Mouse (Mus musculus): ENCODE measurements around the gene Mrps18a. TPM values are rescaled to one million over a fixed set of nuclear protein-coding genes. Genes with fewer than 3 reads are reported as not detected.

Mrps18a gene
- total RNA-seq, 2 experiments from 2014 or later, result 79.3 to 84.5 TPM

DNA sequence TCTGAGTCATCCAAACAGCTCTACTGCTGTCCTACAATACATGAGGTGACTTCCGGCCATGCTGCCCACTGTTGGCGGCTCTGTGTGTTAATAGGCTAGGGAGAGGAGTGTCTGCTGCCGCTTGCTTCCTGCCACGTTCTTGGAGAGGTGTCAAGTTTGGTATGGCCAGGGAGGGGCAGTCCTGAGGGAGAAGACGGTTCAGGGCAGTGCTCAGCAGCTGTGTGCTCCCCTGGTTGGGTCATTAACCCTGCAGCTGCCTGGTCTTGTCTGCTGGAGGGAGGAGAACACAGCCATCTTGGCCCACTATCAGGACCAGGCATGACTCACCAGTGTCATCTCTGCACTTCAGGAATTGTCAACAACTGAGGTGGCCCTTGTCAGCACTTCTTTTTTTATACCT is 57.5 kb downstream of the Mrps18a start:
- no peak overlapping the region for H3K4me3 ChIP-seq
- intact Hi-C loops (cut with DNase I), result no loop called here
- no peak for TF ChIP-seq CTCF (IDR thresholded peaks at IDR 0.05)
- no peak for DNase-seq (ENCODE audit: extremely low spot score in 1 of 2, low spot score in 2 of 2)
- H3K27ac ChIP-seq, result 0 out of 2 replicates have a peak overlapping the region, but pooled peaks have one; percentile 21

GRCm38 (mm10) chr17:46168768-46169167 is 58.0 kb downstream of the Mrps18a start:
- DNase-seq (ENCODE audit: extremely low spot score in 1 of 2, low spot score in 2 of 2), result no peak
- TF ChIP-seq CTCF (IDR thresholded peaks at IDR 0.05), result no peak
- intact Hi-C loops (cut with DNase I), result no loop called here
- H3K27ac ChIP-seq, result peak overlapping the region; percentile 21; the same call in 1 of the 2 replicates
- H3K4me3 ChIP-seq, result no peak overlapping the region

GRCm38 (mm10) chr17:46170538-46170937 is 59.8 kb downstream of the Mrps18a start:
- peak; percentile 72 for TF ChIP-seq CTCF (IDR thresholded peaks at IDR 0.05)
- H3K27ac ChIP-seq, result no peak overlapping the region
- no peak overlapping the region for H3K4me3 ChIP-seq
- DNase-seq (ENCODE audit: extremely low spot score in 1 of 2, low spot score in 2 of 2), result no peak
- intact Hi-C loops (cut with DNase I), result loop anchor here (2.0 kb wide), 1 partner anchor 440 kb away; no protein-coding TSS in a partner anchor

Other genes with a start within 250 kb of the Mrps18a start
- gene Vegfa, start 78.6 kb upstream of the Mrps18a start, total RNA-seq (2021), result 10 to 100 TPM; 88.2 to 90.7 TPM
- 10 to 100 TPM; 21.7 to 22.0 TPM for gene Rsph9, start 33.2 kb downstream of the Mrps18a start, total RNA-seq (2021)
- 10 to 100 TPM; 11.6 to 15.7 TPM for gene Mad2l1bp, start 42.6 kb downstream of the Mrps18a start, total RNA-seq (2021)
- gene Gtpbp2, start 50.0 kb downstream of the Mrps18a start, total RNA-seq (2021), result 100 to 1,000 TPM; 134 to 140 TPM
- 1 to 10 TPM; 6.3 to 6.7 TPM for gene Polh, start 91.7 kb downstream of the Mrps18a start, total RNA-seq (2021)
- gene Xpo5, start 91.8 kb downstream of the Mrps18a start, total RNA-seq (2021), result 10 to 100 TPM; 42.1 to 43.3 TPM
- gene Polr1c, start 137.1 kb downstream of the Mrps18a start, total RNA-seq (2021), result 10 to 100 TPM; 38.1 to 40.4 TPM
- 10 to 100 TPM; 85.5 to 87.6 TPM for gene Yipf3, start 137.1 kb downstream of the Mrps18a start, total RNA-seq (2021)
- gene Lrrc73, start 142.5 kb downstream of the Mrps18a start, total RNA-seq (2021), result 10 to 100 TPM; 63.4 to 63.7 TPM
- 10 to 100 TPM; 38.4 to 60.3 TPM for gene Tjap1, start 172.0 kb downstream of the Mrps18a start, total RNA-seq (2021)
- 10 to 100 TPM; 66.1 to 82.1 TPM for gene Dlk2, start 186.4 kb downstream of the Mrps18a start, total RNA-seq (2021)
- 10 to 100 TPM; 10.0 to 11.5 TPM for gene Abcc10, start 217.4 kb downstream of the Mrps18a start, total RNA-seq (2021)

All from left cerebral cortex, adult 2 months (tissue).